Mouse (Mus musculus): Measurements from ENCODE around the gene BC048562. TPM values are rescaled to one million over a fixed set of nuclear protein-coding genes. Genes with fewer than 3 reads are reported as not detected.

Gene BC048562
- not detected in 2 replicates for polyA plus RNA-seq (2016; fragmentation: Nextera tagmentation; extraction: Ambion mirVana)

DNA sequence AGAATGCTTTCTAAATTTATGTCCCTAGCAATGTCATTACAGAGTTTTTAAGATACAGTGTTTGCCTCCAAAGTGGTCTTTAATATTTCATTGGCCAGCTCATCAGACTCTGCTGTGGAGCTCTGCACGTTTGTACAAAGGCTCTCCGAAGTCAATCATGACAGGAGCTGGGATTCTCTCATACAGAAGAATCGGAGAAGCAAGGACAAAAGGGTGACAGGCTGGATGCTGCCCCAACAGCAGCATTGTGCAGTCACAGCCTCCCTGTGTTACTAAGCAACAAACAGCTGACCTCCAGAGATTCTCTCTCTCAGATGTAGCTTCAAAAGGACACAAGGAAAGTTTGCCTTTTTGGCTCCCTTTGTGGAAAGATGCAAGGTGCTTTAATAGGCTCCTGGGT is at the start of gene BC048562:
Gene BC048562, plus strand, starts transcription at position 301 of the 400 bp plus-strand sequence.
- H3K27ac ChIP-seq, result no peak within 1 kb of the TSS
- WGBS, result 60% methylated on average over 3 of the region's 3 CpGs
- no peaks in the 10 kb centered on the region for H3K36me3 ChIP-seq (replicated peaks)
- peaks cover 11% of the 10 kb centered on the region for H3K4me1 ChIP-seq
- no peaks in the 10 kb centered on the region for H3K9me3 ChIP-seq
- H3K4me3 ChIP-seq, result no peak within 1 kb of the TSS
- DNase-seq (ENCODE audit: extremely low spot score, low spot score), result no peak
- H3K27me3 ChIP-seq (ENCODE audit: poor library complexity, severe bottlenecking), result no peaks in the 10 kb centered on the region

DNA sequence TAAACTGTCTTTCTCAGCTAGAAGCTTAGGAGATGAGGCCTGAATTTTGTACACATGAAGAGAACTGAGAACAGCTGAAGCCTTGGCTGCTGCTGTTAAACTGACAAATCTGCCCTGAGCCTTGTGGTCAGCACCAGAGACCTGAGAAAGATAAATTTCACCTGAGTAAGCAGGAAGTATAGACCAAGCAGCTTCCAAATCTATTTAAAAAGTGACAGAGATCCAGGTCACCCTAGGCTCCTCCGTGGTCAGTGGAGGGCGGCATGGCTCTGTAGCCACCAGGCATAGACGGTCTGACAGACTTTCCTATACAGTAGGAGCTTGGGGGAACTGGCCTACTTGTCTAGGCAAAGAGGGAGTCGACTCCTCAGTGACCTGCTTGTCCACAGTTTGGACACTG is 49.5 kb upstream of the BC048562 start:
- no peaks in the 10 kb centered on the region for H3K4me1 ChIP-seq
- no peak overlapping the region for H3K27ac ChIP-seq
- WGBS, result 88% methylated on average over 4 of the region's 4 CpGs
- H3K9me3 ChIP-seq, result no peaks in the 10 kb centered on the region
- no peak for DNase-seq (ENCODE audit: extremely low spot score, low spot score)
- no peak overlapping the region for H3K4me3 ChIP-seq
- peaks cover 95% of the 10 kb centered on the region for H3K36me3 ChIP-seq (replicated peaks)
- H3K27me3 ChIP-seq (ENCODE audit: poor library complexity, severe bottlenecking), result no peaks in the 10 kb centered on the region

DNA sequence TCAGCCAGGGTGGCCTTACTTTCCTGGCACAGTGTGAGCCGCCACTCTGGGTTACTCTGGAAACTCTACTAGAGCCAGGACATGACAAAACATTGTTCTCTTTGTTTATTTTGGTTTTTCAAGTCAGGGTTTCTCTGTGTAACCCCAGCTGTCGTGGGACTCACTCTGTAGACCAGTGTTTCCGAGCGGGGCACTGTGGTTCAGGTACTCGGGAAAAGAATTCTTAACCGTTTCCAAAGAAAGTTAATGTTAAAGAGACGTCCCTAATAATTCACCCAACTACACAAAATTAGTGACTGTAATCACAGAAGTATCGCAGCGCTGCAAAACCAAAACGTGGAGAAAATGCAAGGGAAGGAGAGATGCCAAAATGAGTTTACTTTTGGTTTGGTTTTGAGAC is 47.7 kb upstream of the BC048562 start:
- H3K4me1 ChIP-seq, result peaks cover 7% of the 10 kb centered on the region
- H3K4me3 ChIP-seq, result no peak overlapping the region
- DNase-seq (ENCODE audit: extremely low spot score, low spot score), result no peak
- no peak overlapping the region for H3K27ac ChIP-seq
- WGBS, result 93% methylated on average over 10 of the region's 10 CpGs
- no peaks in the 10 kb centered on the region for H3K9me3 ChIP-seq
- H3K27me3 ChIP-seq (ENCODE audit: poor library complexity, severe bottlenecking), result no peaks in the 10 kb centered on the region
- H3K36me3 ChIP-seq (replicated peaks), result peaks cover 95% of the 10 kb centered on the region

DNA sequence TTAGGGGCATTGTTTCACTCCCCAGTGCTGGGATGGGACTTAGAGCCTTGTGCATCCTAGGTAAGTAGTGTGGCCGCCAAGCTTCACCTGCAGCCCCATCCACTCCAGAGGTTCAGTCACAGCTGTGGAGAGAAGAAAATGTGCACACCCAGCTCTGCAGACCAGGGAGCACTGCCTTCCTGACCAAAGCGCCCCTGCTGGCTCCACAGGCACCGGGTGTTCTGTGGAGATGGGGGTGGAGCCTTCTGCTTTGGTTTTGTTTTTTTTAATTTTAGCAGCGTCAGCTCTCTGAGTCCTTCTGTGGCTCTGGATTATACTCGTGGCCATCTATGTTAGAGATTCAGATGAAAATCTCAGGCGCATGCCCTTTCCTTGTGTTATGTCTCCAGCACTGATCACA is 47.1 kb upstream of the BC048562 start:
- no peak for DNase-seq (ENCODE audit: extremely low spot score, low spot score)
- peaks cover 95% of the 10 kb centered on the region for H3K36me3 ChIP-seq (replicated peaks)
- H3K4me1 ChIP-seq, result peaks cover 7% of the 10 kb centered on the region
- no peak overlapping the region for H3K27ac ChIP-seq
- WGBS, result 91% methylated on average over 6 of the region's 6 CpGs
- H3K27me3 ChIP-seq (ENCODE audit: poor library complexity, severe bottlenecking), result no peaks in the 10 kb centered on the region
- no peak overlapping the region for H3K4me3 ChIP-seq
- H3K9me3 ChIP-seq, result no peaks in the 10 kb centered on the region

DNA sequence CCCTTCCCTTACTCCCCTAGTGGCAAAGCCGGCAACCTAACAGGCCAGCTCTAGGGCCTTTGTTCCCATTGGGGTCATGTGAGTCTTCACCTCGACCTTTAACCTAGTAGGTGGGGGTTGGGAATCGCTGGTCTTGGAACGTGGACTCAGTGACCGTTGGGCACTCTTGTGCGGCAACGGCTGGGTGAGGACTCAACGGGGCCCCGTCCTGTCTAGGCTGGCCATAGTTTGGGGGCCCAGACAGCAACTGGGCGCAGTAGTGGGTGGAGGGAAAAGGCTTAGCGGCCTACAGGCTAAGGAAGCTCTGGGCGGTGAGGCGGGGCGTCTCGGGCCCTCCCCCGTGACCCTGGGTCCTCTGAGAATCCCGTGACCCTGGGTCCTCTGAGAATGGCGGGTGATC is 43.6 kb upstream of the BC048562 start, which contains the start of gene 1700102P08Rik:
Gene 1700102P08Rik, plus strand, starts transcription at position 130 of the 400 bp plus-strand sequence.
- H3K27ac ChIP-seq, result peak within 1 kb of the TSS; percentile 77
- peaks cover 66% of the 10 kb centered on the region for H3K36me3 ChIP-seq (replicated peaks)
- no peak for DNase-seq (ENCODE audit: extremely low spot score, low spot score)
- peaks cover 7% of the 10 kb centered on the region for H3K4me1 ChIP-seq
- no peaks in the 10 kb centered on the region for H3K27me3 ChIP-seq (ENCODE audit: poor library complexity, severe bottlenecking)
- H3K9me3 ChIP-seq, result no peaks in the 10 kb centered on the region
- 41% methylated on average over 18 of the region's 18 CpGs for WGBS
- no peak within 1 kb of the TSS for H3K4me3 ChIP-seq

DNA sequence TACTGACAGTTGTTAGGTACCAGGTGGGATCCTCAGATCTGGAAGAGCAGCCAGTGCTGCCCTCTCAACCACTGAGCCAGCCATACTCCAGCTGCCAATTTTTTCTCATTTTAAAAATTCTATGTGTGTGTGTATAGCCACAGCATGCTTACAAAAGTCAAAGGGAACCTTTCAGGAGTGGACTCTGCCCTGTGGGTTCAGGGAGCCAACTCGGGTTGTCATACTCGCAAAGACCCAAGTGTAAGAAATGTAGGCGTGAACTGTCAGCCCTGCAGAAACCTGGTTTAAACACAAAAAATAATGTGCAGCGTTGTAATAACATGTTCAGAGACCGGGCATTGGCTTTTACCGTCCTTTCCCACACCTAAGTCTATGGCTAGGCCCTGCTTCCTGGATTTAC is 42.1 kb upstream of the BC048562 start:
- DNase-seq (ENCODE audit: extremely low spot score, low spot score), result no peak
- H3K27ac ChIP-seq, result no peak overlapping the region
- no peaks in the 10 kb centered on the region for H3K27me3 ChIP-seq (ENCODE audit: poor library complexity, severe bottlenecking)
- WGBS, result 93% methylated on average over 6 of the region's 6 CpGs
- peaks cover 7% of the 10 kb centered on the region for H3K4me1 ChIP-seq
- H3K9me3 ChIP-seq, result no peaks in the 10 kb centered on the region
- peaks cover 51% of the 10 kb centered on the region for H3K36me3 ChIP-seq (replicated peaks)
- H3K4me3 ChIP-seq, result no peak overlapping the region

DNA sequence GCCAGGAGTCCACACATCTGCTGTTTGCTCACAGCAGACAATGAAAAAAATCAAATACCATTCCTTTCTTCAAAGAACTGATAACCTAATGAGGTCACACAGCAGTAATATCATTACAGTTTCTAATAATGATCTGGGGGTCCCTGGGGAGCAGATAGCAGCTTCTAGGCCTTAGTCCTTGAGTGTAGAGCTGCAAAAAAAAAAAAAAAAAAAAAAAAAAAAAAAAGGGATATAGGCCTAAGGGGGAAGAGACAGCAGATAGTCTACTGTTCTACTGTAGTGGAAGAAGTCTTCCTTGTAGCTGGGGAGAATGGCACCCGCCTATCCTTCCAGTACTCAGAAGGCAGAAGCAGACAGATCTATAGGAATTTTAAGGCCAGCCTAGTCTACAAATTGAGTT is 40.9 kb upstream of the BC048562 start:
- Histone ChIP-seq H3K27me3 (ENCODE audit: poor library complexity, severe bottlenecking) (no peaks in the 10 kb centered on the region), H3K4me1 (peaks cover 7% of the 10 kb centered on the region), H3K36me3 (replicated peaks) (peaks cover 41% of the 10 kb centered on the region), H3K27ac (no peak overlapping the region), H3K4me3 (no peak overlapping the region), H3K9me3 (no peaks in the 10 kb centered on the region)
- no peak for DNase-seq (ENCODE audit: extremely low spot score, low spot score)
- 86% methylated on average over 1 of the region's 1 CpGs for WGBS

DNA sequence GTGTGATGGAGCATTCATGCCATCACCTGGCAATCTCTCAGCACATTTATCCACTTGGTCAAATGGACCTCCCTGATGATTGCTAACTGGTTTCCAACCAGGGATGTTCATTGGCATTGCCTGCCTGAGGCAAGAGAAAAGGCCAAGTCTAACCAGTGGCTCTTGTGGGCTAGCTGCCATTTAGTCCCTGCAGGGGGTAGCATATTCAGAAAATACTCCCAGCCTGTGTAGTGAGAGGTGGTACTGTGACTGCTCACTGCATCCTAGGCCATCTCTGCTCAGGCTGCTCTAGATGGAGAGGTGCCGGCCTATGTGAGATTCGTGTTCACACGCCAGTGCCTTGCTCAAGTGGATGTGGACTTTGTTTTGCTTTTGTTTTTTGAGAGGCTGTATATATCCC is 38.0 kb upstream of the BC048562 start:
- H3K4me1 ChIP-seq, result peaks cover 9% of the 10 kb centered on the region
- H3K9me3 ChIP-seq, result no peaks in the 10 kb centered on the region
- H3K27me3 ChIP-seq (ENCODE audit: poor library complexity, severe bottlenecking), result no peaks in the 10 kb centered on the region
- 95% methylated on average over 3 of the region's 3 CpGs for WGBS
- peaks cover 12% of the 10 kb centered on the region for H3K36me3 ChIP-seq (replicated peaks)
- no peak for DNase-seq (ENCODE audit: extremely low spot score, low spot score)
- no peak overlapping the region for H3K27ac ChIP-seq
- H3K4me3 ChIP-seq, result no peak overlapping the region

DNA sequence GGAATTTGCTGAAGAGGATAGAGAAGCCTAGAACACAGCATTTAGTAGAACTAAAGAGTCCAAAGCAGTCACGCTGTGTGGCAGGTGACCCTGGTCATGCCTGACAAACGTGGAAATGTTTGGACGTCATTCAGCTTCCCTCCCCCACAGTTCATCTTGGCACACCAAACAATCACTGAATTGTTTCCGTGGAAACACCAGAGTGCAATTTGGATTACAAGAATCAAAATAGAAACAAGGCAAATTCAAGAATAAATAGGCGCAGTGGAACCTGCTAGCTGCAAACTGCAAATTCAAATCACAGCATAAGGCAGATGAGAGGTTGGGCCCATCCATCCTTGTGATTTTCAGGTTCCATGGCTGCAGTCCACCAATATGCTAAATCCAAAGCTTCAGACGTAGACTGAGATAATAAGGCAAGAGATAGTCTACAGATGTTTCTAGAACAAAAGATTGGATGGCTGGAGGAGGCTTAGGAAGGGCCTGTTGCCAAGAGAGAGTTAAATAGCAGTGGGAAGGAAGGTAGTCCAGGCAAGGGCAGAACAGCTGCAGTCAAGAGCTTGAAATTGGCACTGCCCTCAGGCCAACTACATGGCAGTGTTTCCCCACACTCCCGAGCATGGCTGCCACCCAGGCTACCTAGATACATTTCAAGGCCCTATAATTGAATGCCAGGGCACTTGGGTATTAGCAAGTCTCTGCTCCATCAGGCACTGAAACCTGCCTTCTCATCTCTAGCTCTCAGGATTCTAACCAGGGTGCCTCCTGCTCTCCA is 34.9 kb upstream of the BC048562 start:
- Histone ChIP-seq H3K9me3 (no peaks in the 10 kb centered on the region), H3K27ac (no peak overlapping the region), H3K27me3 (ENCODE audit: poor library complexity, severe bottlenecking) (no peaks in the 10 kb centered on the region), H3K4me3 (no peak overlapping the region), H3K36me3 (replicated peaks) (no peaks in the 10 kb centered on the region), H3K4me1 (peaks cover 9% of the 10 kb centered on the region)
- WGBS, result 75% methylated on average over 7 of the region's 7 CpGs
- no peak for DNase-seq (ENCODE audit: extremely low spot score, low spot score)

DNA sequence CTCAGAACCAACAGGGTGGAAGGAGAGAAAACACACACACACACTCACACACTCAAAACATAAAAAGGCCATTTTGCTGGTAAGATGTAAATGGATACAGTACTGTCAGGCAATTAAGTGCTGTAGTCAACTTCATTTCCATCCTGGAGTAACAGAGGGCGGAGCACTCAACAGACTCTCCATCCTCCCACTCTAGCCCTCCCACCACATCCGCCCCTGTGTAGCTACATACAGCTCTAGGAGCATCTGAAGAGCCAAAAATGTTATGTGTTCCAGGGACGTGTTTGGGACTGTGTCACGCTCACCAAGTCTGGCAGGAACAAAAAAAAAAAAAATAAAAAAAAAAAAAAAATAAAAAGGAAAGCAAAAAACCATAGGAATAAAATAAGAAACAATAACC is 33.2 kb upstream of the BC048562 start:
- no peak for DNase-seq (ENCODE audit: extremely low spot score, low spot score)
- Histone ChIP-seq H3K9me3 (no peaks in the 10 kb centered on the region), H3K27me3 (ENCODE audit: poor library complexity, severe bottlenecking) (no peaks in the 10 kb centered on the region), H3K4me1 (peaks cover 9% of the 10 kb centered on the region), H3K4me3 (no peak overlapping the region), H3K27ac (no peak overlapping the region), H3K36me3 (replicated peaks) (no peaks in the 10 kb centered on the region)
- 92% methylated on average over 4 of the region's 4 CpGs for WGBS

DNA sequence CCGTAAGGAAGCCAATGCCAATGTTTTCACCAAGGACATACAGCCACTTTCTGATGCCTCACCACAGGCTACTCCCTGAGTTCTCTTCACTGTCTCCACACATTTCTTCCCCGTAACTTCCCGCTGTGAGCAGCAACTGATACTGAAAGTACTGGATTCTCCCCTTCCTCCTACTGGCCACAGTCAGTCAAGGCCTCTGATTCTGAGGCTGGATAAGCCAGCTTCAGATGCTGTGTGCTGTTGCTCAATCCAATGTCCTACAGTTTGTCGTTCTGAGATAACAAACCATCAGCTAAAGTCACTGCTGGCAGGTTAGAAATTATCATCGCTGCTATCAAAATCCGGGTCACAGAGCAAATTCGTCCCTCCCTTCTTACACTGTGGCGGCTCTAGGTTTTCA is 31.8 kb upstream of the BC048562 start:
- Histone ChIP-seq H3K36me3 (replicated peaks) (no peaks in the 10 kb centered on the region), H3K4me1 (peaks cover 9% of the 10 kb centered on the region), H3K27ac (no peak overlapping the region), H3K27me3 (ENCODE audit: poor library complexity, severe bottlenecking) (no peaks in the 10 kb centered on the region), H3K9me3 (no peaks in the 10 kb centered on the region), H3K4me3 (no peak overlapping the region)
- no peak for DNase-seq (ENCODE audit: extremely low spot score, low spot score)
- WGBS, result 85% methylated on average over 8 of the region's 8 CpGs

DNA sequence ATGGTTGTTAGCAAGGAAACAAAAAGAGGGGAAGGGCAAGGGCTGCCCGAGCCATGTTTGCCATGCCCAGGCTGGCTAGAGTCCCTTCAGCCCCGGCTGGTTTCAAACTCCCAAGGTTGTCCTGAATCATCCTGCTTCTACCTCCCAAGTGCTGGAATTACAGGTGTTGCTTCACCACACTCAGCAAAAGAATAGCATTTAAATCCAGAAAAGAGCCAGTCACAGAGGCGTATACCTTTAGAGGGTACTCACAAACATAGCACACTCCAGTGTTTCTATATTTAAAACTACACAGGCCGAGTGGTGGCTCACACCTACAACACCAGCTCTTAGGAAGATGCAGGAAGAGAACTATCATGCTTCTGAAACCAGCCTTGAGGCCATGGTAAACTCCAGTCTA is 26.7 kb upstream of the BC048562 start:
- Histone ChIP-seq H3K4me1 (0 out of 2 replicates have a peak, but pooled peaks cover 3% of the 10 kb centered on the region), H3K36me3 (replicated peaks) (no peaks in the 10 kb centered on the region), H3K27me3 (ENCODE audit: poor library complexity, severe bottlenecking) (no peaks in the 10 kb centered on the region), H3K27ac (no peak overlapping the region), H3K9me3 (no peaks in the 10 kb centered on the region), H3K4me3 (no peak overlapping the region)
- WGBS, result 88% methylated on average over 4 of the region's 4 CpGs
- no peak for DNase-seq (ENCODE audit: extremely low spot score, low spot score)

DNA sequence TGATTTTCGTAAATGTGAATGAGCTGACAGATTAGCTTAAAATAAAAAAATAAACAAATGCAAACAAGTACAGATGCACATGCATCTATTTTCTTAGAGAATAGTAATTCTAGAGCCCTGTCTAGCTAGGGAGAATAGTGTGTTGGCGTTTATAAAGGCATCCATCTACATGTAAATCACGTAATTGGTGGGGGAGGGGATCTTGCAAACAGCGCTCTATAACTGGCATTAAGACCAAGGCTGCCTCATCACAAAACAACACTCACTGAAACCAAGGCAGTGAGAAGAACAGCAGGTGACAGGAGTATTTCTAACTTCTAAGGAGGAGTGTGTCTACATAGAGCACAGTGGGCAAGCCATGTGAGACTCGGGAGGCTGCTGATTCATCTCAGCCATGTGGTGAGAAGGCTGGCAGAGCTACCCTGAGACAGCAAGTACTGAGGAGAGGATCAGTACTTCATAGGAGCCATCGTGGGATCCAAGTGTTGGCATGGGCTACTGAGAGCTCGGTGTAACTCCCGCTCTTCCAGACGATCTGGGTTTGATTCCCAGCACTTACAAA is 24.8 kb upstream of the BC048562 start:
- 86% methylated on average over 9 of the region's 9 CpGs for WGBS
- Histone ChIP-seq H3K4me3 (no peak overlapping the region), H3K9me3 (no peaks in the 10 kb centered on the region), H3K27me3 (ENCODE audit: poor library complexity, severe bottlenecking) (no peaks in the 10 kb centered on the region), H3K36me3 (replicated peaks) (no peaks in the 10 kb centered on the region), H3K4me1 (0 out of 2 replicates have a peak, but pooled peaks cover 3% of the 10 kb centered on the region), H3K27ac (no peak overlapping the region)
- DNase-seq (ENCODE audit: extremely low spot score, low spot score), result no peak
